9 mouse cellular contexts compared by ENCODE assay signal in genomic region chr5:114041327-114041930, GRCm38 (mm10). TPM values are rescaled to one million over a fixed set of nuclear protein-coding genes. Genes with fewer than 3 reads are reported as not detected.
A peak's percentile ranks its signal among the peaks of the same experiment; 100 is the strongest.
DNase-seq lines count a peak whose midpoint lies in the region; ATAC-seq and TF ChIP-seq lines count a peak whose summit lies in the region.
"Had no signal": no experiment of that assay in that cellular context is flagged by ENCODE, and none has a peak within 500 bp of the region (broad histone marks: within the 10 kb centered on the region; RNA-seq: fewer than 3 reads in every experiment).

No protein-coding gene starts in this region.

- TF ChIP-seq POLR2A in heart, adult 2 months (IDR thresholded peaks at IDR 0.05; ENCODE audit: insufficient read depth, low read depth, low read length): no peak

- ATAC-seq in embryonic facial prominence, embryonic 13.5 days (ENCODE audit: insufficient number of reproducible peaks, insufficient read depth, low FRiP score, low TSS enrichment, low read depth): no peak
- ATAC-seq in kidney, postnatal 0 days (replicated peaks; ENCODE audit: low FRiP score, low read depth): peak; percentile 48; the same call in 1 of the 2 replicates

- no peak overlapping the region for H3K4me3 ChIP-seq in heart, adult 2 months
- H3K4me3 ChIP-seq in embryonic facial prominence, embryonic 13.5 days: no peak overlapping the region
- H3K4me3 ChIP-seq in kidney, postnatal 0 days (replicated peaks; ENCODE audit: low read depth, low read length): no peak overlapping the region

- intact Hi-C loops in heart, adult 2 months (cut with DNase I): no loop called here
- intact Hi-C loops in left cerebral cortex, postnatal 36 days (cut with DNase I): loop anchor here (10.0 kb wide), 1 partner anchor 187 kb away; no protein-coding TSS in a partner anchor

- TF ChIP-seq EP300 in heart, adult 2 months (IDR thresholded peaks at IDR 0.05; ENCODE audit: insufficient read depth, low read depth, low read length): no peak

- no peak for TF ChIP-seq CTCF in heart, adult 2 months (IDR thresholded peaks at IDR 0.05)
- peak; percentile 34; the same call in 1 of the 2 replicates for TF ChIP-seq CTCF in kidney, postnatal 0 days (IDR thresholded peaks at IDR 0.05; ENCODE audit: low read depth)

- no peaks in the 10 kb centered on the region for H3K4me1 ChIP-seq in heart, adult 2 months (ENCODE audit: control insufficient read depth, insufficient read depth, low read length)
- peaks cover 6% of the 10 kb centered on the region; the same call in 1 of the 2 replicates for H3K4me1 ChIP-seq in embryonic facial prominence, embryonic 13.5 days
- no peaks in the 10 kb centered on the region for H3K4me1 ChIP-seq in kidney, postnatal 0 days (replicated peaks; ENCODE audit: insufficient read depth, low read length)

- no peak overlapping the region for H3K27ac ChIP-seq in heart, adult 2 months
- H3K27ac ChIP-seq in embryonic facial prominence, embryonic 13.5 days: no peak overlapping the region
- H3K27ac ChIP-seq in kidney, postnatal 0 days: no peak overlapping the region

- no peaks in the 10 kb centered on the region for H3K79me2 ChIP-seq in heart, adult 2 months (replicated peaks; ENCODE audit: control insufficient read depth, insufficient read depth, low read length)

- no peaks in the 10 kb centered on the region for H3K36me3 ChIP-seq in heart, adult 2 months (ENCODE audit: control insufficient read depth, insufficient read depth, low read length)
- H3K36me3 ChIP-seq in embryonic facial prominence, embryonic 13.5 days: no peaks in the 10 kb centered on the region
- no peaks in the 10 kb centered on the region for H3K36me3 ChIP-seq in kidney, postnatal 0 days (ENCODE audit: insufficient read depth, low read length)

- 24% methylated on average over 15 of the region's 15 CpGs for WGBS in heart, adult 2 months
- 23% methylated on average over 15 of the region's 15 CpGs for WGBS in embryonic facial prominence, embryonic 13.5 days
- 18% methylated on average over 15 of the region's 15 CpGs for WGBS in kidney, postnatal 0 days

- H3K27me3 ChIP-seq in heart, adult 2 months (ENCODE audit: control insufficient read depth, insufficient read depth, low read length): peaks cover 2% of the 10 kb centered on the region
- peaks cover 6% of the 10 kb centered on the region; the same call in 1 of the 2 replicates for H3K27me3 ChIP-seq in embryonic facial prominence, embryonic 13.5 days
- no peaks in the 10 kb centered on the region for H3K27me3 ChIP-seq in kidney, postnatal 0 days (ENCODE audit: insufficient read depth, low read length)

- H3K9me3 ChIP-seq in embryonic facial prominence, embryonic 13.5 days: no peaks in the 10 kb centered on the region
- no peaks in the 10 kb centered on the region for H3K9me3 ChIP-seq in kidney, postnatal 0 days (replicated peaks; ENCODE audit: low read length)

- H3K9ac ChIP-seq in heart, adult 2 months (ENCODE audit: low read depth, low read length): no peak overlapping the region
- H3K9ac ChIP-seq in embryonic facial prominence, embryonic 13.5 days: no peak overlapping the region
- no peak overlapping the region for H3K9ac ChIP-seq in kidney, postnatal 0 days (ENCODE audit: low read depth, low read length)

- H3K4me2 ChIP-seq in embryonic facial prominence, embryonic 13.5 days: peak overlapping the region; percentile 2; the same call in 1 of the 2 replicates
- peak overlapping the region; percentile 11; the same call in 1 of the 2 replicates for H3K4me2 ChIP-seq in kidney, postnatal 0 days (ENCODE audit: low read length)

- peak; percentile 12 to 32 for DNase-seq in heart, adult 2 months
- no peak for DNase-seq in heart, adult 9 months (ENCODE audit: low spot score in 2 of 2)
- peak; percentile 64 for DNase-seq in ES-CJ7 (ENCODE audit: low read depth, low spot score)
- DNase-seq in kidney, postnatal 0 days (ENCODE audit: low spot score): peak; percentile 65
- peak; percentile 54 for DNase-seq in lung, postnatal 14 days
- no peak for DNase-seq in left cerebral cortex, postnatal 36 days (ENCODE audit: low spot score in 2 of 2)
- DNase-seq in cerebellum, postnatal 10 days: no peak

RNA-seq across cellular contexts. Expression of gene Usp30, which starts 23.8 kb away (rescaled TPM):
- 10 to 100 TPM; 10.1 to 11.2 TPM for total RNA-seq in heart, adult 2 months (2021)
- 11.2 and 13.3 TPM in 2 replicates for polyA plus RNA-seq in heart, adult 2 months (2012; rRNA removed)
- polyA plus RNA-seq in embryonic facial prominence, embryonic 13.5 days (2015; fragmentation: Nextera tagmentation; extraction: Ambion mirVana): 13.0 and 16.4 TPM in 2 replicates
- 10.3 and 12.0 TPM in 2 replicates for polyA plus RNA-seq in kidney, postnatal 0 days (2015; fragmentation: Nextera tagmentation; extraction: Ambion mirVana)
- 10 to 100 TPM; 38.5 to 42.0 TPM for total RNA-seq in left cerebral cortex, postnatal 36 days (2021)

RNA-seq across cellular contexts. Expression of gene Dao, which starts 37.9 kb away (rescaled TPM):
- total RNA-seq in heart, adult 2 months (2021): not detected
- polyA plus RNA-seq in heart, adult 2 months (2012; rRNA removed): not detected in 2 replicates
- polyA plus RNA-seq in embryonic facial prominence, embryonic 13.5 days (2015; fragmentation: Nextera tagmentation; extraction: Ambion mirVana): not detected in 2 replicates
- 35.3 and 42.7 TPM in 2 replicates for polyA plus RNA-seq in kidney, postnatal 0 days (2015; fragmentation: Nextera tagmentation; extraction: Ambion mirVana)
- total RNA-seq in left cerebral cortex, postnatal 36 days (2021): not detected
- polyA plus RNA-seq: neural tube, embryonic 14.5 days had no signal

RNA-seq across cellular contexts. Expression of gene Ssh1, which starts 47.7 kb away (rescaled TPM):
- total RNA-seq in heart, adult 2 months (2021): 10 to 100 TPM; 13.4 to 15.2 TPM
- 7.4 and 9.8 TPM in 2 replicates for polyA plus RNA-seq in heart, adult 2 months (2012; rRNA removed)
- polyA plus RNA-seq in embryonic facial prominence, embryonic 13.5 days (2015; fragmentation: Nextera tagmentation; extraction: Ambion mirVana): 14.2 and 18.8 TPM in 2 replicates
- 9.9 and 10.0 TPM in 2 replicates for polyA plus RNA-seq in kidney, postnatal 0 days (2015; fragmentation: Nextera tagmentation; extraction: Ambion mirVana)
- 10 to 100 TPM; 21.0 to 29.1 TPM for total RNA-seq in left cerebral cortex, postnatal 36 days (2021)

RNA-seq across cellular contexts. Expression of gene Svop, which starts 49.9 kb away (rescaled TPM):
- not detected for total RNA-seq in heart, adult 2 months (2021)
- polyA plus RNA-seq in heart, adult 2 months (2012; rRNA removed): 0.08 and 0.12 TPM in 2 replicates
- 0.86 and 1.1 TPM in 2 replicates for polyA plus RNA-seq in embryonic facial prominence, embryonic 13.5 days (2015; fragmentation: Nextera tagmentation; extraction: Ambion mirVana)
- 0.08 and 0.11 TPM in 2 replicates for polyA plus RNA-seq in kidney, postnatal 0 days (2015; fragmentation: Nextera tagmentation; extraction: Ambion mirVana)
- total RNA-seq in left cerebral cortex, postnatal 36 days (2021): 100 to 1,000 TPM; 179 to 201 TPM

Comparison
In these comparisons a context has a peak if more than half of its experiments do, and no peak if none do; other contexts are left out.
1. DNase-seq: peak in heart, adult 2 months (2 of 2), ES-CJ7 (single experiment), kidney, postnatal 0 days (single experiment) and lung, postnatal 14 days (single experiment); none in heart, adult 9 months (0 of 2), left cerebral cortex, postnatal 36 days (0 of 2) and cerebellum, postnatal 10 days (0 of 2).
2. RNA of gene Dao, which starts 37.9 kb away (polyA plus RNA-seq): 35.3 to 42.7 TPM in kidney, postnatal 0 days; not detected in heart, adult 2 months and not detected in embryonic facial prominence, embryonic 13.5 days; every median in the first group is over 10 times any median in the second.